Mouse (Mus musculus): ENCODE data around the gene Ppp1r13b.

Gene Ppp1r13b

DNA sequence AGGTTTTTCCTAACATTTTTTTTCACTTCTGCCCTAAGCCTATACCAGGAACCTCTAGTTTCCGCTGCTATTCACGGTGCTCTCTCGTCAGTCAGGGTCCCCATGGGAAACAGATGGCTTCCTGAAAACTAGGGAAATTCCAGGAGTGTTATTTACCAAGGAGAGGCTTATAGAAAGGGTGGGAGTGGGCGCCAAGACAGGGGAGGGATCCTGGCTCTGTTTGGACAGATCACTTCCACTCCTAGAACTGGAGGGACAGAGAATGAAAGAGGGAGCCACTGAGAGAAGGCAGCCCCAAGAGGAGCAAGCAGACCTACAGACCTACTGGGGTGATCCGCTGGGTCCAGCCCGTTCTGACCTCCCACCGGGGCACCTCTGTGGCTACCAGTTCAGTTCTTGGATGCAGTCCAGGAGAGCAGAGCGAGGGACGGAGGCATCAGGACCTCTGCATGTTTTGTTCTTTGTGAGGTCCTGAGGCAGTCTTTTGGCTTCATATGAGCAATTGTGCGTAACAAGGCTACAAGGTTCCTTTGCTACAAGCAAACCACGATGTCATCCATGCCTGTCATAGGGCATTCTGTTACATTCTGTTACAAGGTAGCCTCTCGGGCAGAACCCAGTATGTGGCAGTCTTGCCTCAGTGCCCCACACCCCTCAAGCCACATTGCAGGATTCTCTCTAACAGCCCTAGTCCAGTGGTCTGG, 8.8 kb upstream of the Ppp1r13b start:
- no peak for DNase-seq

DNA sequence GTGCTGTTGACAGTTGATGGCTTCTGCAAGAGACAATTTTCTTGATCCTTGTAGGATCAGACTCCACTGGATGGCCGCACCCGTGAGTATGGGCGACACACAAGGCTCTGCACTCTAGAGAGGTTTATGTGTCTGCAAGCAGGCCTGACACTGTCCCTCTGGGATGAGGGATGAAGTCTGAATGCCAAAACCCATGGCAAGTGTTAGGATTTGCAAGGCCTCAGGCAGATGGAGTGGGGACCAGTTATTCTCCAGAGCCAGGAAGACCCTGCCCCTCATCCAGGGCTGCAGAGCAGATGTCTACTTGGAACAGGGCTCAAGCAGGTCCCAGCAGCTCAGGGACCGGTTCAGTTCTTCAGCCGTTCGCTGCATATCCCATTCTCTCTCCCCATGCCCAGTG, 7.9 kb upstream of the Ppp1r13b start:
- DNase-seq: no peak

DNA sequence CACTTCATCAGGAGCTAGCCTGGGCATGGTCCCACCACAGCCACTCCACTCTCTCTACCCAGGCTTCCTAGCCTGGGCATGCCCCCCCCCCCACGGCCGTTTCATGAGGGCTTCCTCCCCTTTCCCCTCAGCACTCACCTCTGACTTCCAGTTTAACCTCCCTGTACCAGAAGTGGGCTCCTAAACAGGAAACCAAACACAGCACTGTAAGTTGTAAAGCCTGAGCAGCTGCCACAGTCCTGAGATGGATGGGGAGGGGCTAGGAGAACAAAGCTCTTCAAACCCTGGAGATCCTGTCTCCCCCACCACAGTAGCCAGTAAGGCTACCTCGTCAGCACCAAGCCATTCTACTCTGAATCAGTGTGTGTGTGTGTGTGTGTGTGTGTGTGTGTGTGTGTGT, 6.1 kb upstream of the Ppp1r13b start:
- no peak for DNase-seq

DNA sequence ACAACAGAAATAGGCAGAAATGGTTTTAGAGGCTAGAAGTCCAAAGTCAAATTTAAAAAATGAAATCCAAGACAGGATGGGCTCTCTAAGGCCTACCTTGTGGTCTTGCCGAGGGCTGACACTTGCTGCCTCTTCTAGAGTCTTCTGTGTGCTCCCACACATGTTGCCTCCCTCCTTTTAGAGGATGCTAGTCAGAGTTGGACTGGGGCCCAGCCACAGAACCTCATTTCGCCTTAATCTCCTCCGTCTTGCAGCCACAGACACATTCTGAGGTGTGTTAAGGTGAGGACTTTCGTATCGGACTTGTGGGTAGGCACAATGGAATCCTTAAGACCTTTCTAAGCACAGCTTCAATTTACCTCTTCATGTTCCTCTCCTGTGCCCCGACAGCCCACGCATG, 4.9 kb upstream of the Ppp1r13b start:
- DNase-seq: no peak

DNA sequence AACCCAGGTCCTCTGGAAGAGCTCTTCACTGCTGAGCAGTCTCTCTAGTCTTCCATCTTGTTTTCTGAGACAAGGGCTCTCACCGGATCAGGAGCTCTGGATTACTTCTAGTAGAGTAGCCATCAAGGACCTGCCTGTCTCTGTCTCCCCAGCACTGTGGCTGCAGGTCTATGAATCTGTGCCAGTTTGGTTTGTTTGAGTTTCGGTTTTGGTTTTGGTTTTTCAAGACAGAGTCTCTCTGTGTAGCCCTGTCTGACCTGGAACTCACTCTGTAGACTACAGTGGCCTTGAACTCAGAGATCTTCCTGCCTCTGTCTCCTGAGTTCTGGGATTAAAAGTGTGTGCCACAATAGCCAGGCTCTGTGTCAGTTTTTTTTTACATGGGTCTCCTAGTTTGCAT, 3.9 kb upstream of the Ppp1r13b start:
- DNase-seq: no peak

DNA sequence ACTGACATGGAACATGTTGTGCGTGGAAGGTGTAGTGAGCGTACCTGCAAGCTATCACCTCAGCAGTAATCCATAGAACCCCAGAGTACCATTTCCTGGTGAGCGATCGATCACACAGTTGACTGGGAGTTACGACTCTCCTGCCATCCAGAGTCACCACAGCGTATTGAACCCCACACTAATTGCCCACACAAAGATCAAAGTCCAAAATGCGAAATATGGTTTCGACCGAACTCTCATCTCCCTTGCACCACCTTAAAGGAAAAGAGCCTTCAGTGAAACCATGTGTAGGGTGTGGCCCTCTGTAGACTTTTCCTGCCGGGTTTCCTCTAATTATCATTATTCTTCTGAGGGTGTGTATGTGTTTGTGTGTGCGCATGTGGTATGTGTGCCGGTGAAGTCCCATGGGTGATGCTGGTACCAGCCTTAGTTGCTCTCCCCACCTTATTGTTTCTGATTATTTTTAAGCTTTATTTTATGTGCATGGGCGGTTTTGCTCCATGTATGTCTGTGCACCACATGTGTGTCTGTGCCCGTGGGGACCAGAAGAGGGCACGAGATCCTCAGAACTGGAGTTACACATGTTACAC, 3.4 kb upstream of the Ppp1r13b start:
- DNase-seq: no peak

DNA sequence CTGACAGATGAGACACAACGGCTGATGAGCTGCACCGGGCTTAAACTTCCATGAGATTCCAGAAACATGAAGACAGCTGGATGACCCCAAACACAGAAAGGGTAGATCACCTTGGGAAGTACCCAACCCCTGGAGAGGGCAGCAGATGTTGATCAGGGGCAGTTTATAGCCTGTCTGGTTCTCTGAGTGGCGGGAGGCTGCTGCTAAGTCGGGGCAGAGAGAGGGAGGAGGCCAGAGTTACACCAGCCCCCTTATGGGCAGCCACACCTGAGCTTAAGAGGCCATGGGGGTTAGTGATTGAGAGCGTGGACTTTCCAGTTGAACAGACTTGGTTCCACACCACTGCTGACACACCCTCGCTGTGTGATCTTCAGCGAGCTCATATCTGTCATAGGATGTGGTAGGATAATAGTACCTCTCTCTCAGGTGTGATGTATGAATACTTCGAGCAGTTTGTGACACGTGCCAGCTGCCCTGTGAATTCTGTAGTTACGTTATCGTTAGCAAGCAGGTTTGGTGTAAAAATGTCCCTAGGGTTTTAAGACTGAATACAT, 1.2 kb upstream of the Ppp1r13b start:
- DNase-seq: no peak

DNA sequence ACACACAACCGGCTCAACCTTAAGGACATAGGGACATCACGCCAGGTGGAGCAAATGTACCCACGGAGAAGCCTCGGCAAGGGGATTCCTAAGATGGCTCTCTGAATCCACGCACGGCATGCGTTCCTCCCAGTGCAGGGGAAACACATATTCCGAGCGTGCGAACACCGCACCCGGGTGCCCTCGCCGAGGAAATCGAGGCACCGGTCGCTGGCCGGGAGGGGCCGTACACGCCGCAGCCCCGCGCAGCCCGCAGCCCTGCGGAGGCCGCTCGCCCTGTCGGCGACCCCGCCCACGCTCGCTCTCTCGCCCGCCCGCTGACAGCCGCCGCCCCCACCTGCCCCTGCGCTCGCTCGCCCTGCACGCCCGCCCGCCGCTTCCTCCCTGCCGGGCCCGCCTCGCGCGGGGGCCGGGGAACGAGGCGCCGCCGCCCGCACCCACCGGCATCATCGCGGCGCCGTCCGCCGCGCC, 454 bp downstream of the Ppp1r13b start:
- peak; percentile 73 for DNase-seq

DNA sequence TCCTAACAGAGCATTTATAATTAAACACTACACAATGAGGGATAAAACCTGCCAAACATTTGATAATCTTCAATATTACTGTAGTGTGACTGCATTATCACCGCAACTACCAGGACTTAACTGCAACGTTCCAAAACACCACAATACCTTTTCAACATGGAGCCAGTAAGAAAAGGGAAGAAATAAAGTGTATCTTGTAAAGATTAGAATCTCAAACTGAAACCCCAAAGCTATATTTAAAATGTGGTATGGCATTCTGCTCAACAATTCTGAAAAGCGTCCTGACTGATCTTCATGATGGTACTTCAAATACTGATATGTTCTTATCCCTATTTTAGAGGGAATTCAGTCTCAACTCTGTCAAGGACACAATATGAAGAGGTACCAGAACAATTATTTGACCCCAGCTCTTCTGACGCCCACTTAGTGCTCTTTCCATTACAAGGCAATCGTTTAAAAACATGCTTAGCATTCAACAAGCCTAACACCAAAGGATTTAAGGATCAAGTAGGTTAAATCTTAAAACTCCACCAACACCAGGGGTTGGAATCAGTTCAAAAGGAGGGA, 1.5 kb downstream of the Ppp1r13b start:
- DNase-seq: no peak

DNA sequence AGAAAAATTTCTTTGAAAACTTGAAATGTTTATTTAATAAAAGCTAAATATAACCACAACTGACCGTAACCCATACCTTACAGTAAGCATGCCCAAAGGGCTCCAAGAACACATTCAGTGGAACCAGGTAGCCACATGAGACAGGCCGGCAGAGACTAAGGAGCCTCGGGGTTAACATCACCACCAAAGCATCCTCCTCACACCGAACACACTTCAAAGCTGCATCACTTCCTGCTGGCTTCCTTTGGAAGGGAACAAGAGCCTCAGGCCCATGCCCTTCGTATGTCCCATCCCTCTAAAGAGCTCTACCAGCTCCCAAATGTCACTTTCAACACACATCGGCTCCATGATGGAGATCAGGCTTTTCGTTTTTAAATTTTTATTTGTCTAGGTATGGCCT, 5.4 kb downstream of the Ppp1r13b start:
- no peak for DNase-seq

DNA sequence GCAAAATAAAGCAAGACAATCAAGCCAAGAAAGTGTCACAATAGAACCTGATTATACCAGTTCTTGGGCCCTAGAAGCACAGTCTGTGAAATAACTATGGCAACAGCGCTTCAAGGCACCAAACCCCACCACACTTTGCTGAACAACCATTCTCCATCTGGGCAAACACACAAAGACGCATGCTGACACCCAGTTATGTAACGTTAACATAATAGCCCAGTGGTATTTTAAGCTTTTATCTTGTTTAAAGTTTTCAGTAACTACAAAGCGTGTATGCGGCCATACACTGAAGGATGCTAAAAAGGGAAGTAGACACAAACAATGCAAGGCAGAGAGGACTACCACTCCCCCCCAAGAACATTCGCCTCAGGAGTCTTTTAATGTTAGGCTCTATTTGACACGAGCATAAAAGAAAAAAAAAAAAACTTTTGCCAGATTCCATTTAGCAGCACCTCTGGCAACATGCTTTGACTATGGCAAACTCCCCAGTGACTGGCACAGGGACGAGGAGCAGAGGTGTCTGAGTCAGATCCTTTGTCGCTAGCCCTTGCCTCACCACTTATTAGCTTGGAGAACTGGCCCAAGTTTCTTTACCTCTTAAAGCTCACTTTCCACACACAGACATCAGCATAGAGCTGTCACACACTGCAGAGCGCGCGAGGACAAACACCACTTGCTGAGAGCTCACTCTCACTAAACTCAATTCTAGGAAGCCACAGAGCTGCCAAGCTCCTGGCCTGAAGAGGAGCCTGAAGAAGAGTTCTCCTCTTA, 6.6 kb downstream of the Ppp1r13b start:
- DNase-seq: no peak

DNA sequence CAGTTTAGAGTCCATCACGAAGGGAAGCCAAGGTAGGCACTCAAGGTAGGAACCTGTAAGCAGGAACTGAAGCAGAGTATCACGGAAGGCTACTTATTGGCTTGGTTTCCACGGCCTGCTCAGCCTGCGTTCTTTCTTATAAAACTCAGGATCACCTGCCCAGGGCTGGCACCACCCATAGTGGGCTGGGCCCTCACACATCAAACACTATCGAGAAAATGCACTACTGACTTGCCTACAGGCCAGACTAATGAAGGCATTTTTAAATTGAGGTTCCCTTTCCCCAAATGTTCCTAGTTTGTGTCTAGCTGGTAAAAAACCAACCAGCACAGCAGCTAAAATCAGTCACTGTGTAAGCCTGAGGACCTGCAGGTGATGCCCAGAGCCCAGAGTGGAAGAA, 8.3 kb downstream of the Ppp1r13b start:
- no peak for DNase-seq

DNA sequence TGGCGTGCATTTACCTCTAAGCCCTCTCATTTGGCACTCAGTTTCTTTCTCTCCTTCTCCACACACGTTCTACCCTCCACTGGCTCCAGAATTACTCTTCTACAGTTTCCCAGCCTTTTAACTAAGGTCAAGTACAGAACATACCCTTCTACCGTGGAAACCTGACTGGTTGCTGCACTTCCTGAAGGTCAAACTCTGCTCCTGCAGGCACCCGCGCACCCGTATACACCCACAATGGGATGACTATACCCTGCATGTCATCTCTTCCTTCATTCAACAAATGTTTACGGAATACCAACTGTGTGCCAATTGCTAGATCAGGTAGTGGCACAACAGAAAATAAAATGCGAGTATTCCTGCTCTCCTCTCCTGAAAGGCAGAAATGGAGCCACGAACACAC, 9.2 kb downstream of the Ppp1r13b start:
- no peak for DNase-seq

DNA sequence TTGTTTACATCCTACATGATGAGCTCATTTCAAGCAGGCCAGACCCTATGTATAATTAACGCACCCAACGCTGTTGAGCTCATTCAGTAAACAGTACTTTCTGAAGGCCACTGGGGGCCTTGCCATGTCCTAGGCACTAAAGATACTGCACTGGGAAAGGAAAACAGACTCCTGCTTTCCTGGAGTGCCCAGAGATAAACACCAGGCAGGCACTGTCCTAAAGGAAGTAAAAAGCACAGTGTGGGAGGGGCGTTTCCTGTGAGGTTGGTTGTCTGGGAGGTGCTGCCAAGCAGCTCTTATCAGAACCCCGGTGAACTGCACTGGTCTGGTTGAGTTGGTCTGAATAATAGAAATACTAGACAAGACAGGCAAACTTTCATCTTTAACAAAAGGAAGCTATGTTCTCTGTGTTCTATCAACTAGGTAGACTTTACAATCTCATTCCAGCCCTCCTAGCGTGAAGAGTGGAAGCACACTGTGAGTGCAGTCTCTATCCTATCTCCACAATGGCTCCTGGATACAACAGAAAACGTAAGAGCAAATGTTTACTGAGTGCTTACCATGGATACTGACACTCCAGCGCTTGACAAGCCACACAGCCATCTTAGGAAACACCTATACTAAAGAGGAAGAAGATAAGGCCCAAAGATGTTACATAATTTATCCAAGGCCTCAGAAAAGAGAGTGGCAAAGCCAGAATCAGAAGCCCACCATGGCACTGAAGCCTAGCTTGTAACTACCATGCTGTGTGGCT, 10.8 kb downstream of the Ppp1r13b start:
- no peak for DNase-seq

DNA sequence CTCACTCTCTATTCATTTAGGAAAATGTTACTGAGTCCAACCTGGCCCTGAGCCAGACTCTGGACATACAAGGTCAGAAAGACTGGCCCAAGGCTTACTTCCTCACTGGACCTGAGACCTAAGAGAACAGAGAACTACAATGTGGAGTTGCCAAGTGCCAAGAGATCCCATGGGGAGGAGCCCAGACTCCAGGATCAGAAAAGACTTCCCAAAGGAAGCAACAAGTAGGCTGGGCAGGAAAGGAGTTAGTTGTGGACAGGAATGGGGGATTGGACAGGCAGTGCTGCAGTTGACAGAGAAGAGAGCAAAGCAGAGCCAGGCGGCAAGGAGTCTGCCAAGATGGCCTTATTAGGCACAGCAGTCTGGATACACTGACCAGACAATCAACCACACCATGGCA, 13.8 kb downstream of the Ppp1r13b start:
- no peak for DNase-seq

DNA sequence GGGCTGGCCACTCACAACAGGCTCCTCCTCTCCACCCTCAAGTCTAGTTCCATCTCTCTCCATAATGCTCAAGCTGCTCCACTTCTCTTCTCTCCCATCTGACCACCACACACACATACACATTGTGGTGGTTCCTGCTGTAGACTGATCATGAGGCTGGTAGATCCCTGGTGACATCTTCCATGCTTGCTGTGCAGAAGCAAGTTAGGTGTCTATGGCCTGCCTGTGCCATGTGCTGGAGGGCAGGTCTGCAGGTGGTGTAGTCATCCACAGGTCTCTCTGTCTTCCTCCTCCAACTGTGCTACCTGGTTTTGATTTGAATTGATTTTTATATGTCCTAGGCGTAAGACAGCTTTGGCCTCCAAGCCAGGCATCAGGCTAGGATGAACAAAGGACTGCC, 14.9 kb downstream of the Ppp1r13b start:
- DNase-seq: no peak

DNA sequence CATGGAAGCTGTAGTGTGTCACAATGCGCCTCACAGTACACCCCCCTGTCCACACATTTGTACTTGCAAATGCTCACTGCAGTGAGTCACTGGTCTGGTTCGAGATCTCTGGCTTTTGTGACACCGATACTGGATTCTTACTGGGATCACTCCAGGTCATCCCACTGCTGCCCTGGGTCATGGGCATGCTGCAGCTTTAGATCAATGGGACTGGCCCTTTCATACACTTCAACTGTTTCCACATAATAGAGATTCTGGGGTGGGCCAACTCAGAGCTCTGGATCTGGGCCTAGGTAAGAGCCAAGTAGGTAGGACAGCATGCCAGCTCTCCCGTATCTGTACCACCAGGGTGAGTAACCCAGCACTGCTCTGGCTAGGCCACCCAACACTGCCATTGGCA, 16.1 kb downstream of the Ppp1r13b start:
- no peak for DNase-seq

DNA sequence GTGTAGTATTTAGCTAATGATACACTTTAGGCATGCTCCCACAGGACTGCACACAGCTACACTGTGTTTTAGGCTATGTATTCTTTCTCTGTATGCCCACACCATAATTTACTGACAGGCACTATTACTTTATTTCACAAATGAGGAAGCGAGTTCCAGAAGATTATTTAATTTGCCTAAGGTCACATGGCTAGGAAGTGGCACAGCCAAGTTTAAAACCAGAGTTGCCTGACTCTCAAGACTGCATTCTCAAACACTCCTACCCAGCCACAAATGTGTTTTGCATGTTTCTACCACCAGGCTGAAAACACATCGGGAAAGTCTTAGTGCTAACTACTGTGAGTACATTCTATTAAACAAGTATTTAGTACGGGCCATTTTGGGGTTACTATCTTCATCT, 18.7 kb downstream of the Ppp1r13b start:
- DNase-seq: no peak

DNA sequence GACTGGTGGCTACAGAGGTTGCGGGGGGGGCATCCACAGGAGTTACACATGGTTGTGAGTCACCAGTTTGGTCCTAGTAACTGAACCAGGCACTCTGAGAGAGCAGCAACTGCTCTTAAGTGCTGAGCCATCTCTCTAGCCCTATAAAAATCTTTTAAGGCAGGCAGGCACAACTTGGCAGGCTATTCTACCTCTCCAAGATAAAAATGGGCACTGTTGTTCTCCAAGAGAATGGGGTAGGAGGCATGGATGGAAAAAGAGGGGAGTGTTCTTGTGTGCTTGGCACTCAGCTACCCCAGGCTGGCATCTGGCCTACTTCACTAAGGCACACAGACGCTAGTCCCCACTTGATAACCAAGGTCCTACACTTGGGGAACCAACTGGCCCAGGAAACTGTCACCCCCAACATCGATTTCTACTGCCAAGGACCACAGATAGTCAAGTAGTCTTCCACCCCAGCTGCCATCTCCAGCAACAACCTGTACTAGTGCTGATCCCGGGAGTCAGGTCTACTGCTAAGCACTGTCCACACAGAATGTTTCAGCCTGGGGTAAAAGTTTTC, 19.5 kb downstream of the Ppp1r13b start:
- no peak for DNase-seq

DNA sequence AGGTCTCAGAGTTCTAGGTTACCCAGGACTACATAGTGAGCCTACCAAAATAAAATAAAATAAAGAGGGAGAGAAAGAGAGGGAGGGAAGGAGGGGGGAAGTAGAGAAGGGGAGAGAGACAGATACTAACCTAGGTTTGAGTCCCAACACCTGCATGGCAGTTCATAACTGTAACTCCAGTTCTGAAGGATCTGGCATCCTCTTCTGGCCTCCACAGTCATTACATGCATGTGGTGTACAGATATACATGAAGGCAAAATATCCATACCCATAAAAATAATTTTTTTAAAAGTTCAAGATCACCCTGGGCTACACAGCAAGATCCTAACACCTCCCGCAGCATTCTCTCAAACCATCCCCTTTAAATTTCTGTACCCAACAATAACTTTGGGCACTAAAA, 20.9 kb downstream of the Ppp1r13b start:
- no peak for DNase-seq

DNA sequence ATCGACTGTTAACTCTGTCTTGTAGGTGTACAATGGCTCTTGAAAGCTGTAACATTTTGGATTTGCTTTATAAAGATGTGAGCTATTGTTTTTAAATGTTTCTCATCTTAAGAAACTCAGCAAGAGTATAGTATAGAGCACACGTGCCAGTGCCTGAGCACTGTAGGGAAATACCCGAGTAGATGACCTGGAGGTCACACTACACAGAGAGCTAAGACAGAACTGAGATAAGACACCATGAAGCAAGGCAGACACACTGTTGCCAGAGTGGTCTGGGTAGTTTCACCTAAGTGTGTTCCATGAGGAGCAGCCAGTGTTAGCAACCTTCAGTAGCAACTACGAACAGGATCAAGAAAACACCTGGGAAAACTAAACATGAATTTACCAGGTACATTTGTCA, 25.1 kb downstream of the Ppp1r13b start:
- DNase-seq: no peak

DNA sequence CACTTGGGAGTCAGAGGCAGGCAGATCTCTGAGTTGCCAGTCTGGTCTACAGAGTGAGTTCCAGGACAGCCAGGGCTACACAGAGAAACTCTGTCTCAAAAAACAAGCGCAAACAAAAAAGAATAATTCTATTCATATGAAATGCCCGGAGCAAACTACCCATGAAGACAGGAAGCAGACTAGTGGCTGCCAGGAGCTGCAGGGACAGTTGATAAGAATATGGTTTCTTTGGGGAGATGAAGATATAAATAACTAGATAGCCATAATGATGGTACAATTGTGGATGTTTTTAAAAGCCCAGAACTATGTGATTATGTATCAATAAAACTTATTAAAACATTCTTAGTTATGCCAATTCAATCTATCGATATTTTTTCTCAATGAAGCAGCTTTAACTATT, 25.9 kb downstream of the Ppp1r13b start:
- DNase-seq: no peak

DNA sequence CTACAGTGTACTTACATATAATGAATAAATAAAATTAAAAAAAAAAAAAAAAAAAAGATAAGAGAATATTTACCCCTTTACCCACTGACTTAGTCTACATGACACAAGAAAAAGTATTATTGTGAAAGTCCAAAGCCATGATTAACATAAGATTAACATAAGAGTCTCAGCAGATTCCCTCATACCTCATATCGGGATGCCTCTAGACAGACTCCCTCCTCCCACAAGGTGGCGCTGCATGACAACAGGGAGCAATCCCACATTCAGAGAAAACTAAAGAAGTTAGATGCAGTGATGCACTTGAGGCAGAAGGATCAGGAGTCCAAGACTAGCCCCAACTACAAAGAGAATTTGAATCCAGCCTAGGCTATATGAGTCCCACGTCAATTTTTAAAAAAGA, 29.7 kb downstream of the Ppp1r13b start:
- peak; percentile 80 for DNase-seq

Measured in cerebellum, adult 8-10 months (tissue).